Mouse (Mus musculus) brown adipose tissue, adult 24 weeks (tissue): ENCODE data around the gene Brd3os. TPM values are rescaled to one million over a fixed set of nuclear protein-coding genes. Genes with fewer than 3 reads are reported as not detected.

Experiments used
- H3K27ac ChIP-seq: fragments of 200-500 bp; replicated peaks from 2 replicates; pipeline ENCODE4 v1.5.1; 2012; ENCODE audit warnings: low read depth, mild to moderate bottlenecking, low read length
- H3K4me1 ChIP-seq: fragments of 200-500 bp; 2 replicates; pipeline ENCODE4 v1.6.1; 2012; ENCODE audit warnings: low read length, mixed read lengths; ENCODE audit not compliant: control insufficient read depth, insufficient read depth, insufficient read length
- H3K4me3 ChIP-seq: fragments of 200-500 bp; 2 replicates; pipeline ENCODE4 v1.5.1; 2012; ENCODE audit warnings: low read depth, mild to moderate bottlenecking, low read length, moderate library complexity; ENCODE audit not compliant: insufficient read depth
- polyA plus RNA-seq: library from polyadenylated mRNA; stranded (reverse); fragments of >200 nt; gene quantifications from 2 replicates; pipeline ENCODE4 v1.2.4, GENCODE M21; 2012; ENCODE audit not compliant: missing spikeins, insufficient read depth, insufficient read length

The Brd3os gene
- 0.79 TPM in 1 of 2 replicates, not detected in the other for polyA plus RNA-seq

DNA sequence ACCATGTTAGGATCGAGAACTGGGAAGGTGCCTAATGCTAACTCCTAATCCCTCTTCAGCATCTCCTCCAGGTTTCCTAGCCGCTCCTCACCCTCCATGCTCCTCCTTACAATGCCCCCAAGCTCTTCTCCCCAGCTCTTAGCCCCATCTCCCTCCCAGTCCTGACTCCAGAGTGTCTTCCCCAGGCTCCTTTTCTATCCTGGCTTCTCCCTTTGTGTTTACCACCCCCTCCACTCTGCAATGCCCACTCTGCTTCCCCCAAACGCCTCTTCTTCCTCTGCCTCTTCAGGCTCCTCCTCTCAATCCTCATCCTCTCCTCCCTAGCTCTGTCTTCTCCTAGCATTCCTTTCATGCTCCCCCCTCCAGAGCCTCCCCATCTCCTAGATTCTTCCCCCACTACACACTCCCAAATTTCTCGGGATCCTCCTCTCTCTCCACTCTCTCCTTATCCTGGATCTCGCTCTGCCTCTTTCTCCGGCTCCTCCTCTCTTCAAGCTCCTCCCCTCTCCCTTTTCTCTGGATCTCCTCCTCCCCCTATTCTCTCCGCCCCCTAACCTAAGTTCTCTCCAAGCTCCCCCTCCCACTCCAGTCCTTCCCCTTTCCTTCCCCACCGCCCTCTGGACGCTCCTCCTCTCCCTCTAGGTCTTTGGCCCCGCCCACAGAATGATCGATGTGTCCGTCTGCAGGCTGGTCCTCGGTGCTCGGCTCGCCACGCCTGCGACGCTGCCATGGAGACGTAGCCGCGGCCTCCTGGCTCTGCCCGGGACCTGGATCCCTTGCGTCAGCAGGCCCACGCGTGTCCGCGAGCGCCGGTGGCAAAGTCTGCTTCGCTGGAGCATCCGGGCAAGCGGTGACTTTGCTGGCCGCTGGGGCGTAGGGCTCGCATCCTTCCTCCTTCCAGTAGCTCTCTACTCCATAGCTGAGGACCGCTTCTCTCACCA lies at the start of gene Brd3os:
TSS of gene Brd3os (plus strand) at position 558 of the 941 bp plus-strand sequence.
- Histone ChIP-seq H3K4me1 (no peaks in the 10 kb centered on the region), H3K27ac (no peak within 1 kb of the TSS), H3K4me3 (peak within 1 kb of the TSS; percentile 56)

DNA sequence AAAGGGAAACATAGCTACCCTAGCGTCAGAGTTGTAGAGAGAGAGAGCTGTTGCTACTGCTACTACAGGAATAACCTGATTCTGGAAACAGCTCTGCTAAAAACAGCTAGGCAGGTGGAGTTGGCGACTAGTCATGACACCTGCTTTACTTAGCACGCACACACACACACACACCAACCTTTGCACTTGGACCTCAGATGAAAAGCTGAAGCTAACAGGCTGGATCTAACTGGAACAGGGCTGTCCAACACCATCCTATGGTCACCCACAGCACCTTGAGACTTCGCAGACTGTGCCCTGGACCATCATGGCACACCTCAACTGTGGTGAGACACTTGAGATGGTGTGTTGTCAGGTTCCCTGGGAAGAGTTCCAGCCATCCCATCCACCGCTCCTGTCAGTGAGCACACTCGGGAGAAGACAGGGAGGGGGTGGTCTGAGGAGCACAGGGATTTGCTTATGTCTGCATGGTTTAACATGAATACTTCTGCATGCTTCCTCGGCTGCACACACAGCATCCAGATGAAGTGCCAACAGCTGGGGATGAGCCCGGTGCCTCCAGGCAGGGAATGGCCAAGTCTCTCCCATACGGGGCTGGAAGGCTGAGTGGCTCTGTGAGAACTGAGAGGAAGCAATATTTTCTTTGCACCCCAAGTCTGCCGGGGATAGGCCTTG lies 47.8 kb upstream of the Brd3os start:
- Histone ChIP-seq H3K4me1 (peaks cover 7% of the 10 kb centered on the region; the same call in 1 of the 2 replicates), H3K27ac (no peak overlapping the region), H3K4me3 (no peak overlapping the region)

DNA sequence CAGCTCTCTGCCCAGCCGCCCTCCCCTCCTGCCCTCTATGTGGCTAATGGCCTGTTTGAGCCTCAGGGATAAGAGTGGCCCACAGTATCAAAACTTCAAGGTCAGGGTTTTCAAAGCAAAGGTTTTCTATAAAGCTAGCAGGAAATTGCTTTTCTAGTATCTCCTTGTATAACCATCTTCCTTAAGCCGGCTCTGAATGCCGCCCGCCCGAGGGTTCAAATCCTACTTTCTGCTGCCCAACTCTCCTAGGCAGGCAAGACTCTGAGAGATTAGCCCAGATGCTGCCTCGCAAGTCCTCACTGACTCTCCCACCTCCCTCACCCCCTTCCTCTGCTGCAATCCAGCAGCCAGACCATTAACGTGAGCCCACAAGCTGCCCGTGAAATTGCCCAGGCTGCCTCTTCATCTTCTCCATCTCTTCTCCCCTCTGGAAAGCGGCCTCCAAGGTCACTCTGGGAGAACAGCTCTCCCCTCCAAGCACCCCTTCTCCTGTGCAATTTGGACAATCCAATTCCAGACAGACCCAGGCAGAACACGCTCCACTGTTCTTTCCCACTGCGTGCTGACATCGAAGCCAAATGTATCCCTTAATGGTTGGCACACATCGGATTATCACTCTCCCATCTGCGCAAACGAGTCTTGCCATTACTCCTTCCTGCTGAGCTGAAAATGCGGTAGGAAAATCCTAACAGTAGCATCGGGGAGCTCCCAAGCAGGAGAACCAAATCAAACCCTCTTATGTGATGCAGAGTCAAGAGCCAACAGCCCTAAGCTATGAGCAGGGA lies 45.3 kb upstream of the Brd3os start:
- no peak overlapping the region for H3K27ac ChIP-seq
- H3K4me3 ChIP-seq = no peak overlapping the region
- H3K4me1 ChIP-seq = 0 out of 2 replicates have a peak, but pooled peaks cover 3% of the 10 kb centered on the region

DNA sequence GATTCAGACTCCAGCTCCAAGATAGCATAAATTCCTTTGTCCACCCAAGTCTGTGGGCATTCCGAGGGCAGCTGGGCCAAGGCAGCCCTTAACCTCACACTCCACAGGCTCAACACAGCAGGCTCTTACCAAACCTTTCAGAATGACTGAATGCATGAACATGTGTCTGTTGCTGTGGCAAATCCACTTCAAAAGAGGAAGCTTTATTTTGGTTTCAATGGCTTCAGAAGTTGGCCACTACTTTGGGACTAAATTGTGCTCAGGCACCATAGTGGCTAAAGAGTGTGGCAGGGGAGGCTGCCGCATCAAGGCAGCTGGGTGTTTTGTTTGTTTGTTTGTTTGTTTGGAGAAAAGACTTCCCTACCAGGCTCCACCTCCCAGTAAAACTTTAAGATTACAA lies 42.0 kb upstream of the Brd3os start:
- H3K27ac ChIP-seq = no peak overlapping the region
- H3K4me3 ChIP-seq = no peak overlapping the region
- H3K4me1 ChIP-seq = peaks cover 10% of the 10 kb centered on the region

DNA sequence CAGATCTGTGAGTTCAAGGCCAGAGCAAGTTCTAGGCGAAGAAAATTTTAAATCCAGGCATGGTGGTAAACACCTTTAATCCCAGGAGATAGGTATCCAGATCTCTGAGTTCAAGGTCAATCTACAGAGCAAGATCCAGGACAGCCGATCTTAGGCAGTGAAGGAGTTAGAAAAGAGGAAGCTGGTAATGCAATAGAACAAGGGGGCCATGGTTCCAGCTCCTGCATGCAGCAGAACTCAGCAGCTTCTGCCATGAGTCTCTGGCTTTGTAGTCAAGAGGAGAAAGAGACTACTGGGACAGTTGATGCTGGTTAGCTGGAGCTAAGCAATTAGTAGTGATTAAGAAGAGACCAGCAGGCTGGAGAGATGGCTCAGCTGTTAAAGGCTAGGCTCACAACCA lies 40.6 kb upstream of the Brd3os start:
- Histone ChIP-seq H3K4me1 (peaks cover 17% of the 10 kb centered on the region), H3K4me3 (no peak overlapping the region), H3K27ac (no peak overlapping the region)

DNA sequence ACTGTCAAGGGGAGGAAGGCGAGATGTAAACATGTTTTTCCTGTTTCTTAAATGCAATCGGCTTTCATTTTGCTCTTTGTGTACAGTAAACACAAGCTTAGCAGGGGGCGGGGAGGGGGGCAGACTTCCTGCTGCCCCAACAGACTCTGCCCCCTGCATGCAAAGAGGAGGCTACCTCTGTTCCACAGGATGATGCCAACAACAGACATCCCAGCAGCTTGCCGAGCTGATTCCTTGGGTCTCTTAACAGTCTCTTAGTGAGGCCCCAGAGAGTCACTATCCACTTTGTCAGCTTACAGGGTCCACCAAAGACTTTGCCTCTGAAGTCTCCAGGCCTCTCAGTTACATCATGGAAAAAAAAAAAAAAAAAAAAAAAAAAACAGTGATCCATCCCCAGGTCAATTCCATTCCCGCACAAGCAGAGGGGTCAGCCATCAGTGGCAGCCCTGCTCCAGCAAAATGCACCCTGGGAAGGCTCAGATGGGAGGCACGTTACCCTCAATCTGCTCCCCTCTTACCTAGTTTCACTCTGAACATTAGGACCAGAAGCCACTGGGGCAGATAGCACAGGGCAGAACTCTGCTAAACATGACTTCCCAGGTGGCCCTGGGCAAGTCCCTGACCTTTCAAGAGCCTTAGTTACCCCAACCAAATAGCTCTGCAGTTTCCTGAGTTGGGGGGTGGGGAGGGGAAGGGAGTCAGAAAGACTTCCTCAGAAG lies 37.6 kb upstream of the Brd3os start:
- Histone ChIP-seq H3K27ac (0 out of 2 replicates have a peak overlapping the region, but pooled peaks have one; percentile 23), H3K4me1 (peaks cover 24% of the 10 kb centered on the region), H3K4me3 (no peak overlapping the region)

DNA sequence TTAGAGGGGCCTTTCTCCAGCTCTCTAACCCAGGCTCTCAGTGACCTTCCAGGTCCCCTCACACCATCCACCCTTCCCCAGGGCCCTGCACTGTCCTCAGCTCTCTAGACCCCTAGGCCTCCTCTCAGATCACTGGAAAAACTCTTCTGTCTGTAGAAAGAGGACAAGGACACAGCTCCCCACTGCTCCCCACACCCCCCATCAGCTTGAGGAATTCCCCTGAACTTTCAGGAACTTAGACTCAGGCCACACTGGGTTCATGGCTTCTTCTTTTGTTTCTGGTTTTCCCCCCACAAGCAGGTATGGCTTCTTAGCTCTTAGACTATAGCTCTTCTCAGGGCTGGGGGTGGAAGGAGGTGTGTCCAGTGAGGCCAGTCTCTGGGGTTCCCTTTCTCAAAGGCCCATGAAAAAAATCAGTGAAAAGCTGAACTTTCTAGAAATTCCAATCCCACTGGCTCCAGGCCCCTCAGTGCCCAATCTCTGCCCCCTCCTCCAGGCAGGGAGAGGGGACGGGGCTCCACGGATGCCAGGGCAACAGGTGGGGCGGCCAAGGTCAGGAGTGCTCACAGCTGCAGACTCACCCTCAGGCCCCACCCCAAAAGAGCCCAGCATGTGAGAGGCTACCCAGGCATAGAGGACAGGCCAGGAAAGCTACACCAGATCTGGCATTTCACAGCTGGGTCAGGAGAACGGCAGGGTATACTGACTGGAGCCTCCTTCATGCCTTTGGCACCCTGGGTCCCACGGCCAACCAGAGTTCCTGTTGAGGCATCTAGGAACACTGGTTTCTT lies 36.8 kb upstream of the Brd3os start:
- Histone ChIP-seq H3K4me3 (no peak overlapping the region), H3K27ac (0 out of 2 replicates have a peak overlapping the region, but pooled peaks have one; percentile 23), H3K4me1 (peaks cover 28% of the 10 kb centered on the region)

DNA sequence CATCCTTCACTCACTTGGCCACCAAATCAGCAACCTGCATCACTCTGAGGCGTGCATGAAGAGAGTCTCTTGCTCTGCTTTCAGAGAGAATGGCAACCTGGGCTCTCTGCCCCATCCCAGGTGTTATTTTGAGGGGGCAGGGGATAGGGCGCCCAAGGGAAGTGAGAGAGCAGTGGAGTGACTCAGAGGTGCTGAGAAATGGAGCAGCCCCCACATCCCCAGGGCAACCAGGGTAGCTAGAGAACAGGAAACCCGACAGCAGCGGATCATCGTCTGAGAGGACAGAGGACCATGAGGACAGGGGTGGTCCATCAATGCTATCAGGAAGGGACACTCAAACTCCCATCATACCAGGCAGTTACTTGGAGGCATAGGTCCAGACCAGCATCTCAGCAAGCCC lies 35.2 kb upstream of the Brd3os start:
- H3K4me3 ChIP-seq = no peak overlapping the region
- H3K4me1 ChIP-seq = peaks cover 34% of the 10 kb centered on the region
- H3K27ac ChIP-seq = no peak overlapping the region

DNA sequence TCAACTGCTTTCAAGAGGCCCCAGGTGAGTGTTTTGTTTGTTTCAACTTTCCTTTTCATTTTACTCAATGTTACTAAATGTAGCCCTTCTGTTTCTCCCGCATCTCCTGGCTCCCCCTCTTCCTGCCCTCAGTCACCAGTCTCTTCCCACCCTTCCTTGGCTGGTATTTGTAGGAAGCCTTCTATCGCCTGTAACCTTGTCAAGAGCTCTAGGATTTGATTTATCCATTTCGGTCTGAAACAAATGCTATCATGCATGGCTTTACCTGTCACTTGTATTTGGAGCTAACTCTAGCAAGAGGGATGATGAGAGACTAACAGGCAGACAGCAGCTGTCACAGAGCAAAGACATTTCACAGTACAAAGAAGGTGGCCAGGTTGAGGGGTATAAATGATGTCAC lies 33.9 kb upstream of the Brd3os start:
- Histone ChIP-seq H3K4me3 (no peak overlapping the region), H3K27ac (no peak overlapping the region), H3K4me1 (peaks cover 41% of the 10 kb centered on the region)

DNA sequence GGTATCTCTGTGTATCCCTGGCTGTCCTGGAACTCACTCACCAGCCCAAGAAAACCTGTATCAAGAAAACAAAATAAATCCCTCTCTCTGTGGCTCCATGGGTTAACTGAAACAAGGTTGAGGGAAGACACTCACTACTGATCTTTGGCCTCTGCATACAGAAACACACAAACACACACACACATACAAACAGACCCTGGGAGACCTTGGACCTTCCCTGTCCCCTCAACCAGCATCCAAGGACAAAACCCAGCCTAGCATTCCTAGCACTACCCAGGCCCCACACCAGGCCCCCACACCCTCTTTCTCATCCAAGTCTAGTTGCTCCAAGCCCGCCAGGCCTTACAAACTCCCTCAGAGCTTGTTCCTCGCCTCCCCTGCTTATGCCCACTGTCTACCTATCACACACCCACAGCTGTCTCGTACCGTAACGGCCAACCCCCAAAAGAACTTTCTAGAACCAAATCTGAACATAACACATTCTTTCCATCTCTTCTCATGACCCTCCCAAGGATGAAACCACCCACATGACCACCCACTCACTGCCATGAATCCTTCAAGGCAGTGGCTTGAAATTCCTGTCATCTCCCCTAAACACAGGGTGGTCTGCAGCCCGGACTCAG lies 31.5 kb upstream of the Brd3os start:
- Histone ChIP-seq H3K4me1 (peaks cover 26% of the 10 kb centered on the region), H3K27ac (peak overlapping the region; percentile 55), H3K4me3 (no peak overlapping the region)

DNA sequence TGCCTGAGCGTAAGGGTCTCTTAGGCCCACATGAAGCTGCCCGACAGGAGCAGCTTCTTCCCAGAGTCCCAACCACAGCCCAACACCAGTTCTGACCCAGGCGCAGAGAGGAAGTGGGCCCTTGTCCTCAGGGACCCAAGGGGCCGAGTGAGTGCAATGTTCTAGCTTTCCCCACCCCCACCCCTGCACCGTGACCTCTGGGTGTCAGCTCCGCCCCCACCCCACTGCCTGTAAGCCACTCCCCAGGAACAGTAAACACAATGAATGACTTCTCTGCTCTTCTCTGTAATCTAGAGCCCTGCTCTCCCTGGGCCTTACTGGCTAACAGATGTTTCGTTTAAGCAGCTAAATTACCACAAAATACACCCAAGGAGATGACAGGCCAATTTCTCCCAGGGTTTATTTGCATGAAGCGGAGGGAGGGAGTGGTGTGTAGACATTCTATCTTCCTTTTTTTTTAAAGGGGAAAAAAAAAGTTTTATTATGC lies 30.4 kb upstream of the Brd3os start:
- Histone ChIP-seq H3K4me1 (peaks cover 27% of the 10 kb centered on the region), H3K4me3 (0 out of 2 replicates have a peak overlapping the region, but pooled peaks have one; percentile 1), H3K27ac (peak overlapping the region; percentile 55)

DNA sequence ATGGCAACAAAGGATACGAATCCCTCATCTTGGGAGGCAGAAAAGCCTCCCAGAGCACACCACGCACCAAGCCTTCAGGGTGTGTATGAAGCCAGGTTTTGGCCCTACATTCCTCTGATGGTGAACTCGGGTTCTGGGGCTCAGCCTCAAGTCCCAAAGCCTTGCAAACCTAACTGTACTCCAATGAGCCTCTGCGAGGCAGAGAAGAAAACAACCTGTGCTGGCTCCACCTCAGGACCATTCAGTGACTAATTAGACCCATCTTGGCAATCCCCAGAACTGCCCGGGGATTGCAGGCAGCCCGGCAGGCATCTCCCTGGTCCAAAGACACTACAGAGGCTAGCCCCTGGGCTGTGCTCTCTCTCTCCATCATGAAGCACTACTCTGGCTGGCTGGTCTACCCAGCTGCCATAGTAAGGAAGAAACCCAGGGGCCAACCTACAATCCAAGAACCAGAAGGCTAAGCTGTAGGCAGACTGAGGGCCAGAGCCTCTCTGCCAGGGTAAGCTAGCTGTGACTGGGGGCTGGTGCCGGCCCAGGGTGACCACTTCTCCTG lies 29.8 kb upstream of the Brd3os start:
- Histone ChIP-seq H3K4me1 (peaks cover 28% of the 10 kb centered on the region), H3K4me3 (no peak overlapping the region), H3K27ac (no peak overlapping the region)

DNA sequence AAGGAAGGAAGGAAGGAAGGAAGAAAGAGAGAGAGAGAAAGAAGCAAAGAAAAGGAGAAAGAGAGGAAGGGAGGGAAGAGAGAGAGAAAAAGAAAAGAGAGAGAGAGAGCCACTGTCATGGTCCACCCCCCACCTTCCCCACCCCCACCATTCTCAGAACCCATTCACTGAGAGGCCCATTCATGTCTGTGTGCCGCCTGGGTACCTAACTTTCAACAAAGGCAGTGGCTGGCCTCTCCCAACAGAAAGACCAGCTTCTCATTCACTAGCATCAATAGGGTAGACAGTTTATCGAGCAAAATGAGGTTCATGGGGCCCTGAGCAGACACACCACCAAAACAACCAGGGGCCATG lies 28.6 kb upstream of the Brd3os start:
- no peak overlapping the region for H3K4me3 ChIP-seq
- H3K4me1 ChIP-seq = peaks cover 32% of the 10 kb centered on the region
- no peak overlapping the region for H3K27ac ChIP-seq
